Mouse (Mus musculus) heart, postnatal 10 days (tissue): ENCODE measurements at regions not wholly inside any gene's neighbourhood (a gene's known extent, or its start where the extent isn't known, plus 50 kb on each side); places are given as distances from the start of the nearest gene placed in this dataset.
A peak's percentile ranks its signal among the peaks of the same experiment; 100 is the strongest.

Experiments used
- DNase-seq, 2 experiments: peaks; one replicate each; pipeline ENCODE4 v3.0.0; 2021
- intact Hi-C: fragments of 180-260 bp; cut with DNase I; formaldehyde crosslinking; loops from one replicate; pipeline ENCODE4 v1.15.1; 2025

- intact Hi-C loops, result no loop called here
- DNase-seq, result no peak
Observed at GRCm38 (mm10) chr7:113441906-113442305, 53.5 kb upstream of the Pth start.

GRCm38 (mm10) chr7:113443566-113443965 is 55.2 kb upstream of the Pth start:
- intact Hi-C loops, result no loop called here
- DNase-seq, result no peak

- intact Hi-C loops, result no loop called here
- no peak for DNase-seq
Observed at GRCm38 (mm10) chr7:113444991-113445390, 56.6 kb upstream of the Pth start.

GRCm38 (mm10) chr7:113460406-113460805 is 53.2 kb upstream of the Far1 start:
- peak; percentile 34 to 58 for DNase-seq
- intact Hi-C loops, result no loop called here

- intact Hi-C loops, result no loop called here
- DNase-seq, result no peak
Observed at GRCm38 (mm10) chr7:113462286-113462685, 51.3 kb upstream of the Far1 start.
